Mouse (Mus musculus) olfactory bulb, adult 2 months (tissue): ENCODE data around the gene 4930564D02Rik.

Source experiments
- CTCF ChIP-seq: fragments of 200-500 bp; IDR thresholded peaks from 2 replicates; pipeline ENCODE4 v1.5.1; 2012; ENCODE audit warnings: low read depth, mild to moderate bottlenecking, low read length, moderate library complexity; ENCODE audit not compliant: insufficient read depth
- POLR2A ChIP-seq: fragments of 200-500 bp; IDR thresholded peaks from 2 replicates; pipeline ENCODE4 v1.6.1; 2012; ENCODE audit warnings: mild to moderate bottlenecking, low read depth, low read length, moderate library complexity; ENCODE audit not compliant: insufficient read depth

- TF ChIP-seq CTCF: no peak
- no peak for TF ChIP-seq POLR2A
Observed at GRCm38 (mm10) chr3:105018783-105019105, 47.9 kb upstream of the 4930564D02Rik start.
